In genomic region chr13:58809930-58810329, GRCm38 (mm10) we compare ENCODE assay signal across 10 mouse cellular contexts. TPM values are rescaled to one million over a fixed set of nuclear protein-coding genes. Genes with fewer than 3 reads are reported as not detected.
DNase-seq lines count a peak whose midpoint lies in the region; TF ChIP-seq lines count a peak whose summit lies in the region.
"Had no signal": no experiment of that assay in that cellular context is flagged by ENCODE, and none has a peak within 500 bp of the region (broad histone marks: within the 10 kb centered on the region; RNA-seq: fewer than 3 reads in every experiment).

No protein-coding gene starts in this region.

- H3K27ac ChIP-seq in gastrocnemius, adult 2 months, result no peak overlapping the region
- H3K27ac ChIP-seq: limb, embryonic 12.5 days had no signal

- TF ChIP-seq CTCF in gastrocnemius, adult 2 months (IDR thresholded peaks at IDR 0.05), result no peak

- intact Hi-C loops in gastrocnemius, adult 2 months (cut with DNase I), result no loop called here
- intact Hi-C loops in left cerebral cortex, postnatal 10 days (cut with DNase I), result loop anchor here (2.0 to 10.0 kb wide), 4 partner anchors 122 to 555 kb away; no protein-coding TSS in a partner anchor

- peak overlapping the region; percentile 75 for H3K4me3 ChIP-seq in gastrocnemius, adult 2 months
- H3K4me3 ChIP-seq: limb, embryonic 12.5 days; myocyte had no signal

- DNase-seq in gastrocnemius, adult 2 months, result no peak
- DNase-seq in gastrocnemius, adult 18-20 months (ENCODE audit: low spot score), result no peak
- DNase-seq in frontal cortex, postnatal 25 days (ENCODE audit: low spot score in 2 of 2), result peak; percentile 30 to 45
- DNase-seq in left cerebral cortex, postnatal 10 days (ENCODE audit: extremely low spot score in 1 of 2, low spot score in 2 of 2), result peak; percentile 49 to 56
- peak; percentile 37 for DNase-seq in right cerebral cortex, postnatal 14 days
- no peak for DNase-seq in embryo, embryonic 10.5 days (ENCODE audit: low spot score)
- DNase-seq in kidney, postnatal 14 days, result no peak
- DNase-seq in kidney, adult 9 months, result no peak

RNA-seq across cellular contexts. Expression of gene Ntrk2, which starts 3.6 kb away (rescaled TPM):
- total RNA-seq in gastrocnemius, adult 2 months (2021), result 1 to 10 TPM; 3.9 to 4.5 TPM
- total RNA-seq in gastrocnemius, adult 18-20 months (2021), result 1 to 10 TPM; 2.9 to 4.0 TPM
- 100 to 1,000 TPM; 302 to 317 TPM for total RNA-seq in left cerebral cortex, postnatal 10 days (2021)

Comparison
In these comparisons a context has a peak if more than half of its experiments do, and no peak if none do; other contexts are left out.
1. DNase-seq: peak in frontal cortex, postnatal 25 days (2 of 2), left cerebral cortex, postnatal 10 days (2 of 2) and right cerebral cortex, postnatal 14 days (single experiment); none in gastrocnemius, adult 2 months (single experiment), gastrocnemius, adult 18-20 months (single experiment), embryo, embryonic 10.5 days (single experiment), kidney, postnatal 14 days (single experiment) and kidney, adult 9 months (single experiment).
2. RNA of gene Ntrk2, which starts 3.6 kb away (total RNA-seq): 302 to 317 TPM in left cerebral cortex, postnatal 10 days; 3.9 to 4.5 TPM in gastrocnemius, adult 2 months and 2.9 to 4.0 TPM in gastrocnemius, adult 18-20 months; every median in the first group is over 10 times any median in the second.